Mouse (Mus musculus) cerebellum, adult 9-11 months (tissue): Measurements from ENCODE around the gene Cd52.

Source experiments
- DNase-seq: peaks from one replicate; pipeline ENCODE4 v3.0.0; 2022

Gene Cd52

DNA sequence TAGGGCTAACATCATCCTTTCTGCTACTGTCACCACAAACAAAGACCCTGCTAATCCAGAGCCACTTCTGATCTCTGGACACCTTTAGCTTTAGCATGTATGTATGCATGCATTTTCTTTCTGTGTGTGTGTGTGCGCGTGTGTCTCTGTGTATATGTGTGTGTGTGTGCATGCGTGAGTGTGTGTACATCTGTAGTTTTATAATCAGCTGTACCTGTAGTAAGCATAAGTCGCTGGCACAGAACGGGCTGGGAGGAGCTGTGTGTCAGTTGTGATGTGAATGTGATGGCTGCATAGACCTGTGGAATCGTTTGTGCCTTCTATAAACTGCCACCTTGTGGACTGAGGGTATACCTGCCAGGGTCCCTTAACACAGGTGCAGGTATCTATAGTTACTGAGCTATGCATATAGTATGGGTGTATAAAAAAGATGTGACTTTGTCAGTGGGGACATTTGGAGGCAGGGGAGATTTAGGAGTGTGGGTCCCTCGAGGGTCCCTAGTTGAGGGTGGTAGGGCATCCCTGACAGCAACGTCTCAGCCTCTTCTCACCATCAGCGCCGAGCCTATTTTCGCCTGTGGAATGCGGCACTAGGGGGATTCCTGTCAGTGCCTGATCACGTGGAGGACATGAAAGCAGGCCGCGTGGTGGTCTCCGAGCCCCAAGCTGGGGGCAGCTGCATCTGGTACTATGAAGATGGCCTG, 4.2 kb downstream of the Cd52 start:
- DNase-seq, result no peak

DNA sequence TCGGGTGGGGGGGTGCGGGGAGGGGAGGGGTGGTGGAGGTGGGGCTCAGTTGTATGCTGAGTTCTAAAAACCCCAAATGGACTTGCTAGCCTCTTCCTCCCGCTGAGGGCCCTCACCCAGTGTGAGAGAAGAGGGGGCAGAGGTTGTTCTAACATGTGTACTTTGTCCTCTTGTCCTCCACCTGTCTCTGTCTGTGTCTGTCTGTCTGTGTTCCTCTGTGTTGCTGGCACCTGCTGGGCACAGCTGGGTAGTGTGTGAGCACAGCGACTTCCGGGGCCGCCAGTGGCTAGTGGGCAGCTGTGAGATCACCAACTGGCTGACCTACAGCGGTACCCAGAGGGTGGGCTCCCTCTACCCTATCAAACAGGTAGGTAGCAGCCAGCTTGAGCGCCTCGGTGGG, 5.9 kb downstream of the Cd52 start:
- no peak for DNase-seq

DNA sequence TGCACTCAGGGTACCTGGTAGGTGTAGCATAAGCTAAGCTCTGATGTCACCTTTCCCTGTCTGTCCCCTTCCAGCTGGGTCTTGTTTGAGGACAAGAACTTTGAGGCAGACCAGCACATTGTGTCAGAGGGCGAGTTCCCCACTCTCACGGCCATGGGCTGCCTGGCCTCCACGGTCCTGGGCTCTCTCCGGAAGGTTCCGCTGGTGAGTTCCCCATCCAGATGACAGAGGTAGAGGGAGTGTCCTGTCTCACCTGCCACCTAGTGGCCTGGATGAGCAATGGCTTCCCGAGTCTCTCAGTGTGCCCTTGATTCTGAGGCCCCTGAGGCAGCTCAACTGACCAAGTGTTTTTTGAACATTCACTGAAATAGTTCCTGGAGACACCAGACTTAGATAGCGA, 7.5 kb downstream of the Cd52 start:
- peak; percentile 57 for DNase-seq

DNA sequence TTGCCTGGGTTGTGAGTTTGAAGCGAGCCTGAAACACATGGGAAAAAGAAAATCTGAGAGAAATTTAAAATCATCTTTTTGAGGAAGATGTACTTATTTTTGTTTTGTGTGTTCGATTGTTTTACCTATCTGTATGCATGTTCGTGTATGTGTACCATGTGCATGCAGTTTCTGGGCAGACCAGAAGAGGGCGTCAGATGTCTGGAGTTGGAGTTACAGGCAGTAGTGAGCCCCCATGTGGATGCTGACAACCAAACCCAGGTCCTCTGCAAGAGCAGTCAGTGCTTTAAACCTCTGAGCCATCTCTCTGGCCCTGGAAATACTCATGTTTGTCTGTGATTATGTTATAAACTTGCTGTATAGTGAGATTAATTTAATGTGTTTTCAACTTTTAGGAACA, 9.9 kb downstream of the Cd52 start:
- DNase-seq, result no peak

DNA sequence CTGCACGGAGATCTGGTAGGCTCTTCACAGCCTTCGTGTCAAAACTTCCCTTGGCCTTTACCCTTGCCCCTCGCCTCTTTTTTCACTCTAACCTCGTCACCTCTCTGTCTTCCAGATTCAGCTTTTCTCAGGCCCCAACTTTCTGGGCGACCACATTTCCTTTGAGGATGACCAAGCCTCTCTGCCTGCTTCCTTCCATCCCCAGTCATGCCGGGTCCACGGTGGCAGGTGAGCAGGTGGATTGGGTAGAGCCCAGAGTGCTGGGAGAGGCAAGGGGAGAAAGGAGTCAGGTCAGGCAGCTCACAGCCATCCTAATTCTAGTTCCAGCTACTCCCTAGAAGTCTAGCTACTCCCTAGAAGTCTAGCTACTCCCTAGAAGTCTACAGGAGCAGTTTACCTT, 12.4 kb downstream of the Cd52 start:
- DNase-seq, result no peak

DNA sequence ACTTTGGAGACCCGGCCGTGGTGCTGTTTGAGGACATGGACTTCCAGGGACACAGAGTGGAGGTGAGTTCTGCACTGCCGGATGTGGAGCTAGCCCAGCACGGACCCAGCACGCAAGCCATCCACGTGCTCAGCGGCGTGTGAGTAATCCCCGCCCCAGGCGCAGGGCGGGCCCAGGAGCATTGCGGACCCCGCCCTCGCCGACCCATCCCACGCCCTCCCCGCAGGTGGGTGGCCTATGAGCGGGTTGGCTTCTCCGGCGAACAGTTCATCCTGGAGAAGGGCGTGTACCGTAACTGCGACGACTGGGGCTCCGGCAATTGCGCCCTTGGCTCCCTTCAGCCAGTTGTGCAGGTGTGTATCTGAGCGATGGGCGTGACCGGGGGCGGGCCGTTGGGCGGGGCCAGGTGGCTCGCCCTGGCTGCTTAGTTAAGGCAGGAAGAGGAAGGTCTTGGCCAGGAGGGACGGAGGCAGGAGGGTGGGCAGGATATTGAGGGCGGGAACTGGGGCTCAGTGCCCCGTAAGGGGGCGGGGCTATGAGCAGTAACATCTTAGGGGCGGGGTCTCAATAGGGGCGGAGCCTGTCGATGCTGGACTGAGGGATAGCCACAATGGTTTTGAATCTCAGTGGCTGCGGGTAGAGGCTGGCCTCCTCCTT, 13.0 kb downstream of the Cd52 start:
- DNase-seq, result peak; percentile 63

DNA sequence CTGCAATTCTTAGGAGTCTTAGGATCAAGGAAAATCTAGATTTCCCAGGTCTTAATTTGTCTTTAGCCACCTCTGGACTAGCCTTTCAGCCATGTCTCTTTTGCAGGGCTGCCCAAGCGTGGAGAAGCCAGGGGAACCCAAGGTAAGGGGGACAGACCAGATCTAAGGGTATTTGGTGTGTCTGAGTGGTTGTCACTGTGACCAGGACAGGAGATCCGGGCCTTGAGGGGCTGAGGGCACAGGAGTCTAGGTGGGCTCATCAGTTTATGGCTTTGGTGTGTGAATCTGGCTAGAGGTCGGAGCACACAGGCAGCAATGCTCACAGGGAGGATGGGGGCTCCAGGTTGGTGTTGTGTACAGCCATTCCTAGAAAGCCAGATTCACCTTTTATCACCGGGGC, 14.2 kb downstream of the Cd52 start:
- no peak for DNase-seq

DNA sequence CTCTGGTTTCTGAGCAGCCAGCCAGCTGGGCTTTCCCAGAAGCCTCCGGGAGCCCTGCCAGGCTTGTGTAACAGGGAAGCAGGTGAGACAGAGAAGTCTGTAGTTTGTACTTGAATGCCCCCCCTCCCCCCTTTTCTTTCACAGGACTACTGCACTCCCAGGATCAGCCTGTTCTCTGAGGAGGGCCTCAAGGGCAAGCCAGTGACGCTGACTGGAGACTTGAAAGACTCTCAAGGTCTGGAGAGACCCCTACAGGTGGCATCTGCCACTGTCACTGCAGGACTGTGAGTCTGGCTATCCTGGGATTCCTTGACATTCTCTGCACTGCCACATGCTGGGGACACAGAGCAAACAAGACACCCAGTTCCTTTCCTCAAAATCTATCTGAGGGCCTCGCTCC, 16.2 kb downstream of the Cd52 start:
- DNase-seq, result peak; percentile 36

DNA sequence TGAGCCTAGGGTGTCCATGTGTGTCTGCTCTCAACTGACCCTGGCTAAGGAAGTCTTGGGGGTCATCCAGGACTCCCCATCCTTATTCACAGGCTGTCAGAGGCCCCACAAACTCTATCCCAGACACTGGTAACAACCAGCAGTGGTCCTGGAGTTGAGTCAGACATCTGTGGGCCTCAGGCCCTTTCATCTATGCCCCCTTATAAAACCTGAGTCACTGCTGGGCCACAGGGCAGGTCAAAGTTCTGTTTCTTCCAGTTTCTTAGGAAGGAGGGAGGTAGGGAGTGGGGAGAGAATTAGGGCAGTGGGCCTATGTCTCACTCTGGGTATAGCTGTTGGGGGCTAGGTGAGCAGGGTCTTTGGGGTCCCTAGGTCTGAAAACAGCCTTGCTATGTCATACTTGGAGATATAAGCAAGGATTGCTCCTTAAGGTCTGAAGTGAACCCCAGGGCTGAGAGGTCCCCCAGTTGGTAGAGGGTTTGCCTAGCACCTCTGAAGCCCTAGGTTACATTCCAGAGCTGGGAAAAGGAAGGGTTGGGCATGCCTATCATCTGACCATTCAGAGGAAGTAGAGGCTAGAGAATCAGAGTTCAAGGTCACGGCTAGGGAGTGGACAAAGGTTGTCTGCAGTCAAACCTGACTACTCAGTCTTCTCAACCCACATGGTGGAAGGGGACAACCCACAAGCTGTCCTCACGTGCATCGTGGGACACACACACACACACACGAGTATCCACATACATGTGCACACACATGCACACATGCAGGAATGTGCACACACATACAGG, 25.9 kb downstream of the Cd52 start:
- DNase-seq, result no peak

DNA sequence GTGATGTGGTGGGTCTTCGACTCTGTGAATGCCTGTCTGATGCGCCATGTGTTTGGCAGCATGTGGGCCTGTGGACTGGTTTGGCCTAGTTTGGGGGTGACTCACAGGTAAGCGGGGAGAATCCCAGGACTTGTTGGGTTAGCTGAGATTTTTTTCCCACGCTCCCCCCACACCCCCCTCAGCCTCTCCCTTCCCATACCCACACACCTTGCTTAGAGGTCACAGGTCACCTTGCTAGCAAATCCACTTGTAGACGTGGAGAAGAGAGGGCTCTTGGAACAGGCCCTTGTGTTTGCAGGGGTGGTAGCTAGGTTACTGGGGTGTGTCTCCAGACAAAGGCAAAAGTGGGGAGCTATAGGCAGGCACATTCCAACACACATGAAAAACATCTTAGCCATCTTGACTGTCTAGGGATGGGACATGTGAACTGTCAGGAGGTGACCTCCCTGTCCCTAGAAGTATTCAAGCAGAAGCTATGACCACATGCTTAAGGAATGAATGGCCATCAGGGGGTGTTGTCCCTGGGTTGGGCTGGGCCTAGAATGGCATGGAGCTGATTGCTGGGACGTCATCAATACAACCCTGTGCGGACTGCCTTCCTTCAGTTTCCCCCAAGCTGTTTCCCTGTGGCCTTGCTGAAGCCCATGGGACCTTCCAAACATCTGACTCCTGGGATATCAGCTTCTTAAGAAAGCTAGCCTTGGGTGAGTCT, 26.9 kb downstream of the Cd52 start:
- no peak for DNase-seq

DNA sequence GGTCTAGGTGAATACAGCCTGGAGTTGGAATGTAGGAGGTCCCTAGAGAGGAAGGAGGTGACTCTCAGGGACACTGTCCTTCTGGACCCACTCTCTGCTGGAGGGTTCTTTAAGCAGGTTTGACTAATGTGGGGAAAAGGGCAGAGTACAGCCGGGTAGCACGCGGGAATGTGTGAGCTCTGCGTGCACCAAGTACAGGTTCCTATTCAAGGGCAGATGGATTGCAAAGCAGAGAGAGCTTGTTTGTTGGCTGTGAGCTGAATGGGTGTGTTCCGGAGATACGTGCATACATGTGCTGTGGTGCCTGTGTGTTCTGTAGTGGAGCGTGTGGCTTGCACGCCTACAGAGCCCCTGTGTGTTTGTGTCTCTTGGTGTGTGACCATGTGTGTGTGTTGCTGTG, 27.5 kb downstream of the Cd52 start:
- no peak for DNase-seq

DNA sequence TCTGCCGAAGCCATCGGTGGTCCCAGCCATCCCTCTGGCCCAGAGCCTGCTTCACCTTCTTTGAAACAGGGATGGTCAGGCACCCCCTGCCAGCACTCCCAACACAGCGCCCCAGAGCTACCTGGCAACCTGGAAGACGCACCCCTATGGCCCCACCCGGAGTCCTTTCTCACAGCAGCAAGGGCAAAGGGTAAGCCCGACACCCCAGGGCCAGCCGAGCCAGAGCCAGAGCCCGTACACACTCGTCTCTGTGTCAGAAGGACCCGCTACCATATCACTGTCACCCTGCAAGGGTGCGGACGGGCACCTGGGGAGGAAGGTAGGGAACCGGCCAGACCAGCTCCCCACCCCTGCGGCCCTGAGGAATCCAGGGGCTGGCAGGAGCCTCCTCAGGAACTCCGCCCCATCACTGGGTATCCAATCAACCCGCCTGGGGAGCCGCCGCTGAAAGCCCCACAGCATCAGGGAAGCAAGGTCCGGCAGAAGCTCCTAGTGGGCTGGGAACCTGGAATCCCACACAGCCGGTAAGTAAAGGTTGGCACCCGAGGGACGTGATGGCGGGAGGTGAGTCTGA, 29.4 kb downstream of the Cd52 start:
- no peak for DNase-seq

DNA sequence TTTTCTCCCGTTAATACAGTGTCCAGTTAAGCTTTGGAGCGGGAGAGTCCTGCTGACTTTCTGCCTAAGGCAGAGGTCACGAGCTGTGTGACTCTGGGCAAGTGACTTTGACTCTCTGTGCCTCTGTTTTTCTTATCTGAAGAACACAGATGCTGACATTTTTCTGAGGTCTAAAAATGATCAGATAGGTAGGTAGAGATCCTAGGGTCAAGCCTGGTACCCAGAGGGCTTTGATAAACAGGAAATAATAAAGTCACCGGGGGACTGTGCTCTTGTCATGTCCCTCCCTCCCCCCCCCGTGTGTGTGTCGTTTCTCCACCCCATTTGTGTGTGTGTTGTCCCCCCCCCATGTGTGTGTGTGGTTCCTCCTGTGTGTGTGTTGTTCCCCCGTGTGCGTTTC, 32.3 kb downstream of the Cd52 start:
- no peak for DNase-seq

DNA sequence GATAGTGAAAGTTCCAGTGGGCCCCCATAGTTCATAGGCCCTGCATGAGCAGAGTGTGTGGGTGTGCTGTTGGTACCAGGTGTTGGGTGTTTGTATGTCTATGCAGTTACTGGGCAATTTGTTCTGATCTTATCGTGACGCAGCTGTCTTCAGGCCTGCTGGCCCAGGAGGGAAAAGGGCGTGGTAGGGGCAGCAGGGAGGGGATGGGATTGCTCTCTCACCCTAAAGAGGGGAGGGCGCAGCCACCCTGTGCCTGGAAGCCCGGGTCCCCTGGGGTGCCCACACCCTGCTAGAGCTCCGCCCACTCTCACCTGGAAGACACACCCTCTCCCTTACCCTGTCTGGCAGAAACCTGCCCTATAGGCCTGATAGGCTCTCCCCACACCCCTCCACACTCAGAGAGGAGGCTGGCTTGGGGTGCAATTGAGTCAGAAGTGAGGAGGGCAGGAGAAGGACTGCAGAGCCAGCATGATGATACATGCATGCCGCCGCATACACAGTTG, 32.9 kb downstream of the Cd52 start:
- no peak for DNase-seq

DNA sequence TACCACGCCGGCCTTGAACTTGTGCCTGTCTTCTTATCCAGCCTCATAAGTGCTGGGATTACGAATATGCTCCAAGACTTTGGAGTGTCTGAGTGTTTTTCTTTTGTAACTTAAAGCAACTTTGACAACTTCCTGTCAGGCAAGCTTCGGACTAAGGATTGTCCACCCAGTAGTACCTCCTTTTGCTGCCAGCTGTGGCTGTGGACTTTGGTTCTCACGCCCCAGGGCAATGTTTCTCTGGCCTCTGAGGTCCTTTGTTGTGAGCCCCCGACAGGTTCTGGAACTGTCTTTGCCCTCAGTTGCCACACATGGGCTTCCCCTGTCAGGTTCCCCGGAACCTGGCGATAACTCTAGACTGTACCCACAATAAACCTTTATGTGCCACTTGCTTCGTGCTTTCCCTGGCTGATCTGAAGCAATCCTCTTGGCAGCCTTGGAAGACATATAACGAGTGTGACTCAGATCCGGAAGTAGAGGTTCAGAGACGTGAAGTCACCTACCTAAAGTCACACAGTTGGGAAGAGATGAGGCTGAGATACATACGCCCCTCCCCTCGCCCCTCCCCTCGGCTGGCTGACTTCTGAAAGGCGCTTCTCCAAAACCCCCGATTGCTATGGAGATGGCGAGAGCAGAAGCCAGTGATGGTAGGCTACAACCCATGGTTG, 33.6 kb downstream of the Cd52 start:
- no peak for DNase-seq

DNA sequence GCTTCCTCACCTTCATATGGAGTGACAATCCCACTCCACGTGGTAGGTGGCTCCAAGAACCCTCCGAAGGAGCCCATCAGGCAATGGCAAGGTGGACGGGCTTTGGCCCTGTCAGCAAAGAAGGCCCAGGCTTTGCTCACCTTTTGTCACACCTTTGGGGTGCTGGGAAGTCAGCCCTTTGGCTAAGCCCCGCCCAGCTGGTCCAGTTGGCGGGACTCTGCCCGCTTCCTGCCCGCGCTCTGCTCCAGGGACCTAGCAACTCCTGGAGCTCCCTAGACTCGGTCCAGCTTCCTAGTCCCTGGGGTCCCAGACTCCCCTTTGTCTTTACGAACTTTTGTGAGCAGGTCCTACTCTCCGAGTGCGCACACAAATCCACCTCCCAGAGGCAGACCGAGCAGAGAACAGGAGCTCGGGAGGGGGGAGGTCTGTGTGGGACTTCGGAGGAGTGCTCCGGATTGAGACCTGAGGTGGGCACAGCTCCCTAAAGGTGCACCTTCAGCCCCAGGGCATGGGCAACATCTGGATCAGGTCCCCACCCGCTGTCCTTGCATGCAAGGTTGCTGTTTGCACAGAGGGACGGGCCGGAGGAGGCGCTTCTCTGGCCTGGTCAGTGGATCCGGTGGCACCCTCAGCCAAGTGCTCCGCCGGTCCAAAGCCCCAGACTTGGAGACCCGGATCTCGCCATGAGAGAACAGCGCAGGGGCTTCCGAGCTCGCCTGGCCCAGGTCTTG, 34.6 kb downstream of the Cd52 start, which contains the start of gene Crybg2:
Gene Crybg2 (plus strand): TSS at position 681 of the 731 bp plus-strand sequence.
- DNase-seq, result no peak

DNA sequence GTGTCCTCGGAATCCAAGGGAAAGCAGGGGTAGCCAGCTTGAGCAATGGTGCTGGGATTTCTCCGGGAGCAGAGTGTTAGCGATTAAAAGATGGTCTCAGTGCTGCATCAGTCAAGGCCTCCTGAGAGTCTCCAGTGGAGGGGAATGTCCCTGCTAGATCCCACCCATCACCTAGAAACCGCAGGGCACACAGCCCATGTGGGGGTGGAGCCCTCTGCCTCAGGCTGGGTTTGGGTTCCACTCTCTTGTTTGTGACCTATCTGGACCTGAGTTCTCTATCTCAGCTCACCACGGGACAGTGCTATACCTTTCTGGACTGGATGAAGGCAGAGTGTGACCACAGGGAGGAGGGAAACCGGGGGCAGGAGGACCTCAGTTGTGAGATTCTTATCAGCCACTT, 36.0 kb downstream of the Cd52 start:
- no peak for DNase-seq

DNA sequence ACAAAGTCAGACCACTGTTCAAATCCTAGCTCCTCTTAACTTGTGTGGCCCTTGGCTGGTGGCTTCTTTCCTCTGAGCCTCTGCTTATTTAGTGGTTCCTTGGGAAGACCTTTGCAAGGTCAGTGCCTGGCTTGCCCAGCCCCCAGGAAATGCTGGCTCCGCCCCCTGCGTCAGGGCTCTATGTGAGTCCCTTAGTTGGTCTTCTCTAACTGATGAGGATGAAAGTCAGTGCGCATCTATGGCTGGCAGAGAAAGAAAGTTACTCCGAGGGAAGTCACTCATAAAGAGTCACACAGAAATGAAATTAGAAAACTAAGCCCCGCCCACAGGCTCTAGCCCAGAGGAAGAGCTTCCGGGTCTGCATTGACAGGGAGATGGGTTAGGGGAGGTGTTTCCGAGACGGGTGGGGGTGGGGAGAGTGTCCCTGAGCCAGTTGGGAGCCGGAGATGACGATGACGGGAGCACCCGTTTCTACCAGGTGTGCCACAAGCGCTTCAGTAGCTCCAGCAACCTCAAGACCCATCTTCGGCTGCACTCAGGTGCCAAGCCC, 36.6 kb downstream of the Cd52 start:
- no peak for DNase-seq

DNA sequence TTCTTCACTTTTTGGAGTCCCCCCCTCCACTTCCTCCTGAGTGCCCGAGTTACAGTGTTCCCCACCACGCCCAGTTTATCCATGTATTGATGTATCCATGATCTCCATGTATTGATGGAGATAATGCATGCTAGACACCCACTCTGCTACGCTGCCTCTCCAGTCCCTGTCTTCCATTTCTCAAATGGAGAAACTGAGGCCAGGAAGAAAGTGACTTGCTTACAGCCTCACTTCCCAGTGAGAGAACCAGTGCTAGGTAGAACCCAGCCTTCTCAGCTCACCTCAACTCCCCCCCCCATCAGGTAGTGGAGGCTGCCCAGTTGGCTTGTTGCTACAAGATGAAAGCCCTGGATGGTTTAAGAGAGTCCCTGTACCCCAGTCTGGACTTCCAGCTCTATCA, 41.3 kb downstream of the Cd52 start, which contains the start of gene Zfp683:
Gene Zfp683 (plus strand): TSS at position 301 of the 400 bp plus-strand sequence.
- no peak for DNase-seq

DNA sequence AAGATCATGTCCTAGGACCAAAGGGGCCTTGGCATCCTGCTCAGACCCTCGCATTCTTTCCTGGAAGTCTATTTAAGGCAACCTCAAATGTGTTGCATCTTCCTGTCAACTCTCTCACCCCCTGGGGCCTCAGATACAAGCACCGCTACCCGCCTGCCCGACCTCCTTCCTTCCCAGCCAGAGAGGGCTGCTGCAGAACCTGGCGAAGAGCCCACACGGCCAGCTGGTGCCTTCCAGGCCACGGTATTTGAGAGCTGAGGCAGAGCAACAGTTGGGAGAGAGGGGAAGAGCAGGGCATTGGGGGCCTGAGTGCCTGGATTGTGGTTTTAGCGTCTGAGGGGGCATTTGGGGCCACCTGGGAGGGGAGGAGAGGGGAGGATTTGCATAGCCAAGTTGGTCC, 42.3 kb downstream of the Cd52 start:
- peak; percentile 71 for DNase-seq

DNA sequence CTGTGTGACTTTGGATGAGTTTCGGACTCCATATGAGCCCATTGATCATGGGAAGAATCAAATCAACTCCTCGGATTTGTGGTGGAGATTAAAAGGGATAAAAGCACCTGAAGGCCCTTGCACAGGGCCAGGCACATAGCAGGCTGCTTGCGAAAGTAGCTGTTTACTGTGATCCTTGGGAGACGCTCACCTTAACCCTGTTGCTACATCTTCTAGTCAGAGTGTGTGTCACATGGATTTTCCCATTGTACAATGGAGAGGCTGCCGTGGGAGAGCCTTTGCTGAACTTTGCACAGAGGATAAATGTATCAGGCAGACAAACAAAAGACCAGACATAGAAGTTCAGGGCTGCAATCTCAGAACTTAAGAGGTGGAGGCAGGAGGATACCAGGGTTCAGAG, 43.0 kb downstream of the Cd52 start:
- no peak for DNase-seq
